Mouse (Mus musculus) neural tube, embryonic 13.5 days (tissue): ENCODE data around the gene Actr10. TPM values are rescaled to one million over a fixed set of nuclear protein-coding genes. Genes with fewer than 3 reads are reported as not detected.

Source experiments
- ATAC-seq: fragments of 200-750 bp; cut with Nextera tagmentation; 2 replicates; pipeline ENCODE4 v1.8.0; 2017; ENCODE audit warnings: low read depth, mild to moderate bottlenecking, moderate TSS enrichment, moderate library complexity
- H3K27ac ChIP-seq: fragments of 300-500 bp; sonication (generic); replicated peaks from 2 replicates; pipeline ENCODE4 v1.5.1; 2015; ENCODE audit warnings: moderate library complexity, mild to moderate bottlenecking, inconsistent platforms
- H3K27me3 ChIP-seq: fragments of 300-500 bp; sonication (generic); 2 replicates; pipeline ENCODE4 v1.6.1; 2015; ENCODE audit warnings: mild to moderate bottlenecking, inconsistent platforms
- H3K36me3 ChIP-seq: fragments of 300-500 bp; sonication (generic); 2 replicates; pipeline ENCODE4 v1.6.1; 2015; ENCODE audit warnings: mild to moderate bottlenecking, inconsistent platforms
- H3K4me1 ChIP-seq: fragments of 300-500 bp; sonication (generic); replicated peaks from 2 replicates; pipeline ENCODE4 v1.6.1; 2015; ENCODE audit warnings: inconsistent platforms
- H3K4me2 ChIP-seq: fragments of 300-500 bp; sonication (generic); 2 replicates; pipeline ENCODE4 v1.6.1; 2015; ENCODE audit warnings: inconsistent platforms, mild to moderate bottlenecking, moderate library complexity
- H3K4me3 ChIP-seq: fragments of 300-500 bp; sonication (generic); 2 replicates; pipeline ENCODE4 v1.5.1; 2015; ENCODE audit warnings: mild to moderate bottlenecking, inconsistent platforms
- H3K9ac ChIP-seq: fragments of 300-500 bp; sonication (generic); 2 replicates; pipeline ENCODE4 v1.6.1; 2015; ENCODE audit warnings: moderate library complexity, mild to moderate bottlenecking, inconsistent platforms
- H3K9me3 ChIP-seq: fragments of 300-500 bp; sonication (generic); 2 replicates; pipeline ENCODE4 v1.6.1; 2016; ENCODE audit warnings: inconsistent platforms
- WGBS: fragments of 180-500 bp; shearing (Covaris S2); methylation state at CpG from one replicate; pipeline ENCODE4 v1.1.7; 2015; 5-methylcytosine and 5-hydroxymethylcytosine counted together
- polyA plus RNA-seq: library from polyadenylated mRNA; unstranded; fragments of >200 nt; fragmentation: Nextera tagmentation; extraction: Ambion mirVana; gene quantifications from 2 replicates; pipeline ENCODE4 v1.2.1, GENCODE M21; 2015

The Actr10 gene
- polyA plus RNA-seq, 1 experiment from 2014 or later: 256 TPM

GRCm38 (mm10) chr12:70968791-70969307 is 31.2 kb downstream of the Actr10 start:
- Histone ChIP-seq H3K27ac (peak overlapping the region; percentile 90), H3K4me2 (peak overlapping the region; percentile 56), H3K4me3 (peak overlapping the region; percentile 61), H3K36me3 (peaks cover 10% of the 10 kb centered on the region; the same call in 1 of the 2 replicates), H3K4me1 (peaks cover 7% of the 10 kb centered on the region), H3K27me3 (no peaks in the 10 kb centered on the region), H3K9ac (peak overlapping the region; percentile 80), H3K9me3 (no peaks in the 10 kb centered on the region)
- under 1% methylated on average over 15 of the region's 15 CpGs for WGBS
- ATAC-seq: peak; percentile 70

- peaks cover 7% of the 10 kb centered on the region for H3K4me1 ChIP-seq
- H3K9ac ChIP-seq: peak overlapping the region; percentile 50; the same call in 1 of the 2 replicates
- peak overlapping the region; percentile 38 for H3K4me3 ChIP-seq
- H3K27ac ChIP-seq: 0 out of 2 replicates have a peak overlapping the region, but pooled peaks have one; percentile 34
- peak overlapping the region; percentile 54 for H3K4me2 ChIP-seq
- H3K36me3 ChIP-seq: peaks cover 2% of the 10 kb centered on the region; the same call in 1 of the 2 replicates
- no peak for ATAC-seq
- 4% methylated on average over 17 of the region's 17 CpGs for WGBS
- H3K27me3 ChIP-seq: no peaks in the 10 kb centered on the region
- no peaks in the 10 kb centered on the region for H3K9me3 ChIP-seq
Observed at GRCm38 (mm10) chr12:70969485-70970184, 32.0 kb downstream of the Actr10 start.

- Histone ChIP-seq H3K4me2 (peak overlapping the region; percentile 81), H3K4me3 (peak overlapping the region; percentile 99; the same call in 1 of the 2 replicates), H3K9me3 (no peaks in the 10 kb centered on the region), H3K27me3 (no peaks in the 10 kb centered on the region), H3K4me1 (peaks cover 15% of the 10 kb centered on the region), H3K27ac (peak overlapping the region; percentile 83; the same call in 1 of the 2 replicates), H3K9ac (no peak overlapping the region), H3K36me3 (peaks cover 6% of the 10 kb centered on the region)
- WGBS: 90% methylated on average over 4 of the region's 4 CpGs
- no peak for ATAC-seq
Observed at GRCm38 (mm10) chr12:70973831-70974230, 36.2 kb downstream of the Actr10 start.

- H3K4me2 ChIP-seq: peak within 1 kb of the TSS; percentile 81
- H3K4me3 ChIP-seq: peak within 1 kb of the TSS; percentile 99
- peaks cover 15% of the 10 kb centered on the region for H3K4me1 ChIP-seq
- ATAC-seq: peak; percentile 100
- H3K27ac ChIP-seq: peak within 1 kb of the TSS; percentile 98
- WGBS: under 1% methylated on average over 71 of the region's 71 CpGs
- H3K9me3 ChIP-seq: no peaks in the 10 kb centered on the region
- no peaks in the 10 kb centered on the region for H3K27me3 ChIP-seq
- H3K36me3 ChIP-seq: peaks cover 14% of the 10 kb centered on the region
- peak within 1 kb of the TSS; percentile 98 for H3K9ac ChIP-seq
Observed at GRCm38 (mm10) chr12:70974441-70975266, 37.0 kb downstream of the Actr10 start, which contains the start of gene Psma3. TSS of gene Psma3 (plus strand) at chr12:70974621.

- Histone ChIP-seq H3K27ac (peak overlapping the region; percentile 98), H3K4me2 (peak overlapping the region; percentile 81), H3K9ac (peak overlapping the region; percentile 98), H3K4me3 (peak overlapping the region; percentile 99), H3K27me3 (no peaks in the 10 kb centered on the region), H3K36me3 (peaks cover 20% of the 10 kb centered on the region), H3K4me1 (peaks cover 15% of the 10 kb centered on the region), H3K9me3 (no peaks in the 10 kb centered on the region)
- 27% methylated on average over 10 of the region's 10 CpGs for WGBS
- ATAC-seq: no peak
Observed at GRCm38 (mm10) chr12:70975406-70975805, 37.7 kb downstream of the Actr10 start.

- H3K27me3 ChIP-seq: no peaks in the 10 kb centered on the region
- no peak for ATAC-seq
- H3K27ac ChIP-seq: no peak overlapping the region
- H3K4me3 ChIP-seq: peak overlapping the region; percentile 99
- peaks cover 15% of the 10 kb centered on the region for H3K4me1 ChIP-seq
- H3K9ac ChIP-seq: peak overlapping the region; percentile 98
- 75% methylated on average over 3 of the region's 3 CpGs for WGBS
- H3K4me2 ChIP-seq: peak overlapping the region; percentile 81
- H3K36me3 ChIP-seq: peaks cover 24% of the 10 kb centered on the region
- H3K9me3 ChIP-seq: no peaks in the 10 kb centered on the region
Observed at GRCm38 (mm10) chr12:70975891-70976290, 38.2 kb downstream of the Actr10 start.

- Histone ChIP-seq H3K27ac (no peak overlapping the region), H3K9me3 (no peaks in the 10 kb centered on the region), H3K36me3 (peaks cover 41% of the 10 kb centered on the region), H3K4me3 (no peak overlapping the region), H3K4me1 (peaks cover 15% of the 10 kb centered on the region), H3K4me2 (no peak overlapping the region), H3K27me3 (no peaks in the 10 kb centered on the region), H3K9ac (no peak overlapping the region)
- WGBS: 88% methylated on average over 7 of the region's 7 CpGs
- no peak for ATAC-seq
Observed at GRCm38 (mm10) chr12:70978345-70978744, 40.7 kb downstream of the Actr10 start.

GRCm38 (mm10) chr12:70984855-70985550 is 47.3 kb downstream of the Actr10 start:
- no peak overlapping the region for H3K9ac ChIP-seq
- H3K36me3 ChIP-seq: peaks cover 86% of the 10 kb centered on the region
- WGBS: 93% methylated on average over 7 of the region's 7 CpGs
- H3K4me3 ChIP-seq: no peak overlapping the region
- no peaks in the 10 kb centered on the region for H3K27me3 ChIP-seq
- H3K4me2 ChIP-seq: no peak overlapping the region
- no peaks in the 10 kb centered on the region for H3K9me3 ChIP-seq
- H3K4me1 ChIP-seq: no peaks in the 10 kb centered on the region
- ATAC-seq: no peak
- no peak overlapping the region for H3K27ac ChIP-seq

- no peak for ATAC-seq
- WGBS: 93% methylated on average over 5 of the region's 5 CpGs
- H3K27me3 ChIP-seq: no peaks in the 10 kb centered on the region
- peaks cover 59% of the 10 kb centered on the region for H3K36me3 ChIP-seq
- H3K9me3 ChIP-seq: no peaks in the 10 kb centered on the region
- no peak overlapping the region for H3K9ac ChIP-seq
- no peak overlapping the region for H3K4me2 ChIP-seq
- peaks cover 9% of the 10 kb centered on the region for H3K4me1 ChIP-seq
- H3K27ac ChIP-seq: no peak overlapping the region
- no peak overlapping the region for H3K4me3 ChIP-seq
Observed at GRCm38 (mm10) chr12:70997225-70997624, 59.6 kb downstream of the Actr10 start.

- no peak overlapping the region for H3K9ac ChIP-seq
- H3K9me3 ChIP-seq: no peaks in the 10 kb centered on the region
- no peak overlapping the region for H3K4me2 ChIP-seq
- 49% methylated on average over 5 of the region's 5 CpGs for WGBS
- H3K27me3 ChIP-seq: no peaks in the 10 kb centered on the region
- no peak overlapping the region for H3K4me3 ChIP-seq
- H3K36me3 ChIP-seq: peaks cover 52% of the 10 kb centered on the region
- peaks cover 9% of the 10 kb centered on the region for H3K4me1 ChIP-seq
- H3K27ac ChIP-seq: peak overlapping the region; percentile 28; the same call in 1 of the 2 replicates
- no peak for ATAC-seq
Observed at GRCm38 (mm10) chr12:70999423-70999903, 61.8 kb downstream of the Actr10 start.

GRCm38 (mm10) chr12:71000344-71000743 is 62.7 kb downstream of the Actr10 start:
- peaks cover 9% of the 10 kb centered on the region for H3K4me1 ChIP-seq
- H3K36me3 ChIP-seq: peaks cover 54% of the 10 kb centered on the region
- no peaks in the 10 kb centered on the region for H3K27me3 ChIP-seq
- H3K4me2 ChIP-seq: no peak overlapping the region
- 82% methylated on average over 1 of the region's 1 CpGs for WGBS
- H3K4me3 ChIP-seq: no peak overlapping the region
- no peak overlapping the region for H3K27ac ChIP-seq
- no peak for ATAC-seq
- H3K9ac ChIP-seq: no peak overlapping the region
- H3K9me3 ChIP-seq: no peaks in the 10 kb centered on the region
